Mouse (Mus musculus): ENCODE measurements around the gene Hebp2.

Gene Hebp2

DNA sequence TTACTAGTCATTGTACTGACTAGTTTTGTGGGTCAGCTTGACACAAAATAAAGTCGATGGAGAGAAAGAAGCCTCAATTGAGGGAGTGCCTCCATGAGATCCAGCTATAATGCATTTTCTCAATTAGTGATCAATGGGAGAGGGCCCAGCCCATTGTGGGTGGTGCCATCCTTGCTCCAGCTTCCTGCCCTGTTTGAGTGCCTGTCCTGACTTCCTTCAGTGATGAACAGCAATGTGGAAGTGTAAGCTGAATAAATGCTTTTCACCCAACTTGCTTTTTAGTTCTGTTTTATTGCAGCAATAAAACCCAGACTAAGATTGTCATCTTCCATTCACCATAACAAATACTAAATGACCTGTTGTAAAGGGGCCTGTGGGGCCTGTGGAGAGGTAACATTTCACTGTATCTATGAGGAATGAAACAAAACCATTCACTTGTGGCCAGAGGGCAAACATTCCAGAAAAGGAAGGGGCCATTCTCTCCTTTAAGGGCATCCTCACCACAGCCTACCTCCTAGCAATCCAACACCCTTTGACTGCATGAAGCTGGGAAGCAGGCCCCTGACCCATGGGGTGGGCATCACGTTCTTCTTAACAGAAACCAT is 37.9 kb downstream of the Hebp2 start:
- no peak for DNase-seq

DNA sequence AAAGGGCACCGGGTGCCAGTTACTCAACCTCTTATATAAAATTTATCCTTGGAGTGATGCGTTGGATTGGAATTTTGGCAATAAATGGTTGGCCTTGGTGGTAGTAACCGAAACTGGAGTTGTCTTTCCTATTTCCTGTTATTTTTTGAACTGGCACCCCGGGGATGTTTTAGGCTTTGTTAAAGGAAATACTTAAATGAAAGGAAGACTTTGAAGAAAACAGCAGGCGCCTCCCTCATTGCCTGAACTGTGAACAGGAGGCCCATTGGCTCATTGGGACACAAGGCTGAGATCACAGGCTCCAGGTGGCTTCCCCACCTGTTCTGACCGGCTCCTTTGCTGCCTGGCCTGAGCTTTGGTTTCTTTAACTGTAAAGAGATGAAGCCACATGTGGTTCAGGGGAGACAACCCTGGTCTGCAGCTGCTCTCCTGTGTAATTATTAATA is 39.4 kb downstream of the Hebp2 start:
- no peak for DNase-seq

DNA sequence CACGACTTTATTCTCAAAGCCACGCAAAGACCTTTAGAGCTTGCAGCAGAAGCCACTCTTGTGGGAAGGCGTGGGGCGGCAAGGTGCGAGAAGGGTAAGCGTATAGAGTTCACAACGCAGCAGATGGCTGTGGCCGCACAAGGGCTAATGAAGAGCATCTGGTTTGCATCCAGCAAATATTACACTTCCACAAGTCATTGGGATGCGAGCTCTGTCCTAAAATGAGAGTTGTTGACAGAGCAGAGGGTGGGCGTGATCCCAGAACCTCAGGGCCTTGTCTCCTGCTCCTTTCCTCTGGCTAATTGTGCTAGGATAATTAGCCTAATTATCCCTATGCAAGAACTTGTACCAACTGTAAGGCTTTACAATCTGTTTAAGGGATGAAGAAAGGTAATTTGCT is 40.2 kb downstream of the Hebp2 start:
- DNase-seq = no peak

DNA sequence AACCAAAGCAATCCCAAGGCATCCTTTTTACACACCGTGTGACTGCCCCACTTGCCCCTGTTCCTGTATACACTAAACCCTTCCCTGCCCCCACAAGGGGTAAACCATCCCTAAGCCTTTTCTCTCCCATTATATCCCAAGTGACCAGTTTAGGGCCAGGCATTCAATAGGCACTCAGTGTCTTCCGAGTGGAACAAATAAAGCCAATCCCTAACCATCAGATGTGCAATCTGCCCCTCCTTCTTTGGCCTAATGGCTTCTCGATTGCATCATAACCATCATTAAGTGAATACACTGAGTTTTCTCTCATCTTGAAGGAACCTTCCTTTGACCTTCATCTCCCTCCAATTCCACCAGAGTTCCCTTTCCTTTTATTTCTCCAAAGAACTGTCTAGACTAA is 43.9 kb downstream of the Hebp2 start:
- DNase-seq = no peak

DNA sequence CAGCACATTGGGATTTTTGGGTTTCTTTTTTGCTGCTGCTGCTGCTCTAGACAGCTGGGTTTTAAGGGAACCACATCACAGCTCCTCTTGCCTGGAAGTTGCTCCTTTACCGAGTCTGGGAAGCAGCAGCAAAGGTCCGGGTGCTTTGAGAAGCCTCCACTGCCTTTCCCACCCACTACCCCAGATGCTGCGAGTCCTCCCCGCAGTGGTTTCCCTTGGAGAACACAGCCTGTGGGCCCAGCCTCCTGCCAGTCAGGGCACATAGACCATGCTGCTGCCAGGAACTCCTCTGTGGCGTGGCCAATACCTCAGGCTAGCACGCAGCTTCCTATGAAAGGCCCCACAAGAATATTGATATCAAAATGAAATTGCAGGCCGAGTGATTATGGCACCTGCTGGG is 48.8 kb downstream of the Hebp2 start:
- no peak for DNase-seq

DNA sequence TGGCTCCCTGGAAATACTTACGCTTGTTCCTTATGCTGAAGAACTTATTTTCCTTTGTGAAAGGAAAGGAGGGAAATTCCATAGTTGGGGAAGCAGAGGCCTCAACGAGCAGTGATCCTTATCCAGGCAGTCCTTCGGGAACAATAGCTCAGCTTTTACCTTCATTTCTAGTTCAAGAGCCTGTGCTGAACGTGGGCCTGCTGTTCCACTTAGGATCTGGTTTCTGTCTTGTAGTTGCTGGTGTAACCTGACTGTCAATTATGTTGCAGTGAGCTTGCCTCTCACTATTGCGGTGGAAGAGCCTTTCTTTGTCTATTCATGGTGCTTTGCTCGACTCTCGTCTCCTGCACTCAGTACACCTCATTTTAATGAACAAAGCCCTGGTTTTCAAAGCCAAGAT is 51.6 kb downstream of the Hebp2 start:
- no peak for DNase-seq

DNA sequence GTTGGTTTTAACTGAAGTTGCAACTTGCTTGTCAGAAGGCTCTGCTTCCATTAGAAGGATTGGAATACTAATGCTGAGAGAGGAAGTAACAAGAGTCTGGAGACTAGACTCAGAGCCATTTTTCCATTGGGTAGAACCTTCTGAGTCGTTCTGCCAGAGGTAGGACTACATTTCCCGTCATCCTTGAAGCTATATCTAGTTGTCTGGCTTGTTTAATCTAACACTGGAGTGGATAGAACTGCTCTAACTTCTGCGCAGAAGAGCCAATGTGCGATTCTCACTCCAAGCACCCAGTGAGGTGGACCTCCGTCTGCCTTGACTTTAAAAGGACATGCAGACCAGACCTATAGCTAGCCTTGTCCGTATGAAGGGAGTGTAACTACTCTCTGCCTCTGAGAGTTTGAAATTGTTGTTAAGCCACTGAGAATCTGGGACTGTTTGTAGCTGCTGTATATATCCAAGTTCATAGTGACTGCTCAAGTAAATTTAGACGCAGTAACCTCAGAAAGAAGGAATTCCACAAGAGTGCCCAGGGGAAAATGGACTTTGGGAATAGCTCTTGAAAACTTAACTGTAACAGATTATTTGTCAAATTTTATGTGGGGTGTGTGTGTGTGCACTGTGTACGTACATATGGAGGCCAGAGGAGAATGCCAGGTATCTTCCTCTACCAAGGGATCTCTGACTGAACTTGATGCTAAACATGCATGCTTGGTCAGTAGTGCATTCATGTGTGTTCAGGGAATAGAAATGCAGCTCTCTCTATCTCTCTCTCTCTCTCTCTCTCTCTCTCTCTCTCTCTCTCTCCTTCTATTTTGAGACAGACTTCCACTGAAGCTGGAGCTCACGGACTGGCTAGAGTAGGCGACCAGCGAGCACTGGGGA is 52.6 kb downstream of the Hebp2 start:
- no peak for DNase-seq

DNA sequence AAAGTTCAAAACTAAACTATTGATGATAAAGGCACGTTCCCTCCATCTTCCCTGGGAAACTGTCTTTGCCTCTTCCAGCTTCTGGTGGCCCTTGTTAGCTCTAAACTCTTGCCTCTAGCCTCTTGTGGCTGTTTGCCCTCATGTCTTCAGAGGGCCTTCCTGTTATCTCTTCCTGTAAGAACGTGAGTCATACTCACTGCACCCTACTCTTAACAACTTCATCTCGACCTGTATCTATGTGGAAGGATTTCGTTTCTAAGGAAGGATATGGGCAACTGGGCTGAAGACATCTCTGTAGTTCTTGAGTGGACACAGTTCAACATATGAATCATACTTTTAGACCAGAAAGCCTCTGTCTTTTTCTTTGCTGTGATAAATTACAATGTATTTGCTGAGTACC is 53.9 kb downstream of the Hebp2 start:
- no peak for DNase-seq

DNA sequence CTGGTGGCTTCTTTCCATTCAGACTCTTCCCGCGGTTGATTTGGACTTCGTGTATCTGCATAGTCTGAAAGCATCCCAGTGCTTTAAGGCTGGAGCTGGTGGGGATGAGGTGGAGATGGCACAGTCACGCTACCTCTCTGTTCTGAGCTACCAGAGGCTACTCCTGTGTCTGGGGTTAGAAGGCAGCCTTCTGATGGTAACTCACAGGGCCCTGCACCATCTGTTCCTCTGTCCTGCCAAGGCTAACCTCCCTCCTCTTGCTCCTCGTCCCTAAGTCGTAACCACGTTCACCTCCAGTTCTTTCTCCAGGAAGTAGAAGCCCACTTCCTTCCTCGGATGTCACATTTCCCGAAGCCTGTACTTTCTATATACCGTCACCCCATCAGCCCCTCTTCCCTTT is 55.9 kb downstream of the Hebp2 start:
- no peak for DNase-seq
